Mouse (Mus musculus) lung, postnatal 0 days (tissue): ENCODE results near the gene Kbtbd2.

Experiments
- CTCF ChIP-seq: IDR thresholded peaks from 2 replicates; pipeline ENCODE4 v1.5.1; 2016; ENCODE audit warnings: antibody characterized with exemption, mild to moderate bottlenecking
- EP300 ChIP-seq: IDR thresholded peaks from 2 replicates; pipeline ENCODE4 v1.6.1; 2016; ENCODE audit warnings: antibody characterized with exemption, mild to moderate bottlenecking, control low read depth

GRCm38 (mm10) chr6:56837166-56837565 lies 39.6 kb upstream of the Kbtbd2 start:
- TF ChIP-seq CTCF (no peak), EP300 (no peak)
